Mouse (Mus musculus) liver, adult 2 months (tissue): ENCODE results near the gene Maml2.

Source experiments
- CTCF ChIP-seq: fragments of 200-500 bp; IDR thresholded peaks from 2 replicates; pipeline ENCODE4 v1.5.1; 2011; ENCODE audit warnings: low read depth, low read length, control low read depth
- POLR2A ChIP-seq: fragments of 200-500 bp; IDR thresholded peaks from 2 replicates; pipeline ENCODE4 v1.6.1; 2011; ENCODE audit warnings: low read length, control low read depth; ENCODE audit not compliant: insufficient read depth; ENCODE audit errors: extremely low read depth

GRCm38 (mm10) chr9:13485914-13486313, 188.2 kb downstream of the Maml2 start:
- TF ChIP-seq CTCF (no peak), POLR2A (no peak)
